Mouse (Mus musculus): Measurements from ENCODE around the gene Kpna4.

DNA sequence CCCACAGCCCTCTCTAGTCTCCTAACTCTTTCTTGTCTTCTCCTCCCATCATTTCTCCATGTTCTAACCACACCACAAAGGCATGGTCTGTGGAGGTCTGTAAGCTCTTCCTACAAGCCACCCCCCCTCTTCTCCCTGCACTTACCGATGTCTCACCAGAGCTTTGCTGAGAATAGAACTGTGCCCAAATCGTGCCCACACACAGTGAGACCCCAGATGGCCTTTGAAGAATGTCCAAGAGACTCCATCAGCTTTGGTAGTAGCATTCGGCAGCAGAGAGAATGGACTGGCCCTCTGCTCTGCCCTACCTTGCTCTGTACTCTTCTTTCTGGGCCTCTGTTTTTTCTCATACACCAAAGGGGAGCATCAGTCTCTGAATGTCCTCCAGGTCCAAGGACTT lies 71.0 kb downstream of the Kpna4 start:
- TF ChIP-seq POLR2A (IDR thresholded peaks at IDR 0.05; ENCODE audit: low read depth, low read length) (no peak), CTCF (IDR thresholded peaks at IDR 0.05; ENCODE audit: extremely low read depth, insufficient read length, insufficient replicate concordance, low read depth, low read length) (no peak)
